Mouse (Mus musculus): ENCODE results near the gene Erbb4. TPM values are rescaled to one million over a fixed set of nuclear protein-coding genes. Genes with fewer than 3 reads are reported as not detected.

Erbb4 gene
- polyA plus RNA-seq, 1 experiment from 2014 or later, result not detected

GRCm38 (mm10) chr1:68049856-68050255 lies 1058.0 kb downstream of the Erbb4 start:
- WGBS, result 58% methylated on average over 6 of the region's 6 CpGs
- H3K4me1 ChIP-seq (replicated peaks; ENCODE audit: control insufficient read depth, insufficient read depth, low read length), result no peaks in the 10 kb centered on the region
- ATAC-seq, result no peak
- no peaks in the 10 kb centered on the region for H3K36me3 ChIP-seq (ENCODE audit: control insufficient read depth, insufficient read depth)
- TF ChIP-seq CTCF (IDR thresholded peaks at IDR 0.05; ENCODE audit: low read depth), result no peak
- no peaks in the 10 kb centered on the region for H3K9me3 ChIP-seq (ENCODE audit: control insufficient read depth)
- H3K4me3 ChIP-seq (ENCODE audit: low read depth, low read length), result no peak overlapping the region
- no peak overlapping the region for H3K9ac ChIP-seq (ENCODE audit: low read depth, low read length)
- no peak overlapping the region for H3K27ac ChIP-seq (ENCODE audit: low read depth, low read length)
- no peak overlapping the region for H3K4me2 ChIP-seq (replicated peaks; ENCODE audit: low read depth)
- no peaks in the 10 kb centered on the region for H3K27me3 ChIP-seq (replicated peaks; ENCODE audit: control insufficient read depth, insufficient read depth, low read length)

- H3K4me2 ChIP-seq (replicated peaks; ENCODE audit: low read depth), result peak overlapping the region; percentile 47; the same call in 1 of the 2 replicates
- H3K9me3 ChIP-seq (ENCODE audit: control insufficient read depth), result no peaks in the 10 kb centered on the region
- no peaks in the 10 kb centered on the region for H3K36me3 ChIP-seq (ENCODE audit: control insufficient read depth, insufficient read depth)
- H3K9ac ChIP-seq (ENCODE audit: low read depth, low read length), result no peak overlapping the region
- no peak overlapping the region for H3K4me3 ChIP-seq (ENCODE audit: low read depth, low read length)
- no peak overlapping the region for H3K27ac ChIP-seq (ENCODE audit: low read depth, low read length)
- 32% methylated on average over 5 of the region's 5 CpGs for WGBS
- H3K4me1 ChIP-seq (replicated peaks; ENCODE audit: control insufficient read depth, insufficient read depth, low read length), result no peaks in the 10 kb centered on the region
- no peaks in the 10 kb centered on the region for H3K27me3 ChIP-seq (replicated peaks; ENCODE audit: control insufficient read depth, insufficient read depth, low read length)
- no peak for ATAC-seq
- TF ChIP-seq CTCF (IDR thresholded peaks at IDR 0.05; ENCODE audit: low read depth), result no peak
Observed at GRCm38 (mm10) chr1:68047139-68047538, 1060.7 kb downstream of the Erbb4 start.

GRCm38 (mm10) chr1:68046551-68046970 lies 1061.3 kb downstream of the Erbb4 start:
- TF ChIP-seq CTCF (IDR thresholded peaks at IDR 0.05; ENCODE audit: low read depth), result no peak
- no peaks in the 10 kb centered on the region for H3K9me3 ChIP-seq (ENCODE audit: control insufficient read depth)
- no peak for ATAC-seq
- WGBS, result 10% methylated on average over 7 of the region's 7 CpGs
- no peaks in the 10 kb centered on the region for H3K36me3 ChIP-seq (ENCODE audit: control insufficient read depth, insufficient read depth)
- H3K4me3 ChIP-seq (ENCODE audit: low read depth, low read length), result peak overlapping the region; percentile 13; the same call in 1 of the 2 replicates
- H3K4me1 ChIP-seq (replicated peaks; ENCODE audit: control insufficient read depth, insufficient read depth, low read length), result no peaks in the 10 kb centered on the region
- no peaks in the 10 kb centered on the region for H3K27me3 ChIP-seq (replicated peaks; ENCODE audit: control insufficient read depth, insufficient read depth, low read length)
- H3K9ac ChIP-seq (ENCODE audit: low read depth, low read length), result no peak overlapping the region
- H3K27ac ChIP-seq (ENCODE audit: low read depth, low read length), result no peak overlapping the region
- H3K4me2 ChIP-seq (replicated peaks; ENCODE audit: low read depth), result peak overlapping the region; percentile 47

- Histone ChIP-seq H3K4me2 (replicated peaks; ENCODE audit: low read depth) (no peak overlapping the region), H3K27ac (ENCODE audit: low read depth, low read length) (no peak overlapping the region), H3K4me3 (ENCODE audit: low read depth, low read length) (no peak overlapping the region), H3K9ac (ENCODE audit: low read depth, low read length) (no peak overlapping the region), H3K9me3 (ENCODE audit: control insufficient read depth) (no peaks in the 10 kb centered on the region), H3K4me1 (replicated peaks; ENCODE audit: control insufficient read depth, insufficient read depth, low read length) (no peaks in the 10 kb centered on the region), H3K36me3 (ENCODE audit: control insufficient read depth, insufficient read depth) (no peaks in the 10 kb centered on the region), H3K27me3 (replicated peaks; ENCODE audit: control insufficient read depth, insufficient read depth, low read length) (no peaks in the 10 kb centered on the region)
- no peak for TF ChIP-seq CTCF (IDR thresholded peaks at IDR 0.05; ENCODE audit: low read depth)
- ATAC-seq, result no peak
Observed at GRCm38 (mm10) chr1:68024086-68024940, 1083.5 kb downstream of the Erbb4 start.

GRCm38 (mm10) chr1:68020020-68020419 lies 1087.8 kb downstream of the Erbb4 start:
- H3K4me3 ChIP-seq (ENCODE audit: low read depth, low read length), result no peak overlapping the region
- no peak overlapping the region for H3K4me2 ChIP-seq (replicated peaks; ENCODE audit: low read depth)
- no peaks in the 10 kb centered on the region for H3K4me1 ChIP-seq (replicated peaks; ENCODE audit: control insufficient read depth, insufficient read depth, low read length)
- no peak overlapping the region for H3K9ac ChIP-seq (ENCODE audit: low read depth, low read length)
- no peaks in the 10 kb centered on the region for H3K9me3 ChIP-seq (ENCODE audit: control insufficient read depth)
- no peak for TF ChIP-seq CTCF (IDR thresholded peaks at IDR 0.05; ENCODE audit: low read depth)
- H3K36me3 ChIP-seq (ENCODE audit: control insufficient read depth, insufficient read depth), result no peaks in the 10 kb centered on the region
- no peaks in the 10 kb centered on the region for H3K27me3 ChIP-seq (replicated peaks; ENCODE audit: control insufficient read depth, insufficient read depth, low read length)
- ATAC-seq, result no peak
- H3K27ac ChIP-seq (ENCODE audit: low read depth, low read length), result no peak overlapping the region
- WGBS, result 76% methylated on average over 1 of the region's 1 CpGs

- Histone ChIP-seq H3K27ac (ENCODE audit: low read depth, low read length) (no peak overlapping the region), H3K4me2 (replicated peaks; ENCODE audit: low read depth) (no peak overlapping the region), H3K9me3 (ENCODE audit: control insufficient read depth) (no peaks in the 10 kb centered on the region), H3K4me3 (ENCODE audit: low read depth, low read length) (no peak overlapping the region), H3K4me1 (replicated peaks; ENCODE audit: control insufficient read depth, insufficient read depth, low read length) (no peaks in the 10 kb centered on the region), H3K27me3 (replicated peaks; ENCODE audit: control insufficient read depth, insufficient read depth, low read length) (no peaks in the 10 kb centered on the region), H3K9ac (ENCODE audit: low read depth, low read length) (no peak overlapping the region), H3K36me3 (ENCODE audit: control insufficient read depth, insufficient read depth) (no peaks in the 10 kb centered on the region)
- 52% methylated on average over 3 of the region's 3 CpGs for WGBS
- no peak for TF ChIP-seq CTCF (IDR thresholded peaks at IDR 0.05; ENCODE audit: low read depth)
- peak; percentile 63; the same call in 1 of the 2 replicates for ATAC-seq
Observed at GRCm38 (mm10) chr1:68019618-68020017, 1088.2 kb downstream of the Erbb4 start.

Data from intestine, postnatal 0 days (tissue).